Mouse (Mus musculus): ENCODE data around the gene Sorcs3. TPM values are rescaled to one million over a fixed set of nuclear protein-coding genes. Genes with fewer than 3 reads are reported as not detected.

Gene Sorcs3
- polyA plus RNA-seq, 1 experiment: 10.2 TPM

DNA sequence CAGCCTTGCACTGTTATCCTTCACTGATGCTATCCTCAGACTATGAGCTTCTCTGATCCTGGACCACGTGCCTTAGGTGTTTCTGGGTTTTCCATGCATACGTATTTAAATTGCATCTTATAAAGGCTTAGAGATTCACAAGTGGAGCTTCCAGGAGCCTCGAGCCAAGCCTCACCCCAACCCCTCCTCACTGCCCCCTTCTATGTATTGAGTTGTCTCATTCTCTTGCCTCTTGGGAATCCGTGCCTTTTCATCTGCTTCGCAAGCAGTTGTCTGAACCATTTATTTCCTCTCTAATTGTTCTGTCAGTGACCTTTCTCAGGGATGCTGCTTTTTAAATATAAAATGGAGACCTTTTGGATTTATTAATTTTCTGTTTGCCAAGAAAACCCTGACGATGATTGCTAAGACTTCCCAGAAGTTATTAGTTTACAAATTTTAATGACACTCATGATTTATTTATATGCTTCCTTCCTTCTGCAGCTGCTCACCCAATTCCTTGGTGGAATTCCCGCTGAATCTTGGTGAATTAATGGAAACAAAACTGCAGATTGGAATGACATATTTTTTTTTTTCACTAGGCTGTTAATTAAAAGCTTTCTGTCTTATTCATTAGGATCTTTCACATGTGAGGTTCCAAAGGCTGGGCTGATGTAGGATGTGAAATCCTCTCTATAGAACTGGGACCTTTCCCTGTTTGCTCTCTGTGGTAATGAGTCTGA, 199.1 kb downstream of the Sorcs3 start:
- Histone ChIP-seq H3K4me3 (replicated peaks; ENCODE audit: insufficient read depth, low read depth, low read length) (no peak overlapping the region), H3K27me3 (ENCODE audit: control insufficient read depth, insufficient read depth, low read length) (no peaks in the 10 kb centered on the region), H3K27ac (ENCODE audit: insufficient read depth, low read length) (no peak overlapping the region), H3K4me1 (ENCODE audit: control insufficient read depth, insufficient read depth, low read length) (no peaks in the 10 kb centered on the region)
- TF ChIP-seq POLR2A (IDR thresholded peaks at IDR 0.05; ENCODE audit: borderline replicate concordance, insufficient read depth, low read length) (no peak), CTCF (IDR thresholded peaks at IDR 0.05; ENCODE audit: borderline replicate concordance, insufficient read depth, low read depth, low read length) (no peak)
- DNase-seq: no peak
- 16% methylated on average over 7 of the region's 7 CpGs for WGBS

DNA sequence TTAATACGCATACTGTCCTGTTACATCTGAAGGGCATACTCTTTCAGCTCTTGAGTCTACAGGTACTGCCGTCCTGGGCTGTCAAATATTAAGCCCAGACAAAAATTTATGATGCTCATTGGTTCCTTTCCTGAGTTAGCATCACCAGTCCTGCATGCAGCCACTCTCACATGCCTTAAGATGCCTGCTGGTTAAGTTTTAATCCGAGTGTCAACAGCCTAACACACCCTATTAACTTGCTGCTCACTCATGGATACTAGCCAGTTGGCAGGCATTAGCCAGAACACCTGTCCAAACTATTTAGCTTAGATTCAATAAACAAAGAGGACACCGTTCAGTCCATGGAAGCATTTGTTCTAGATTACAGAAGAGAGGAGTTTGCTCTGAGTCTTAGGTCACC, 202.4 kb downstream of the Sorcs3 start:
- DNase-seq: no peak
- no peak overlapping the region for H3K27ac ChIP-seq (ENCODE audit: insufficient read depth, low read length)
- 49% methylated on average over 4 of the region's 4 CpGs for WGBS
- no peak overlapping the region for H3K4me3 ChIP-seq (replicated peaks; ENCODE audit: insufficient read depth, low read depth, low read length)
- no peaks in the 10 kb centered on the region; the same call in 1 of the 2 replicates for H3K27me3 ChIP-seq (ENCODE audit: control insufficient read depth, insufficient read depth, low read length)
- no peaks in the 10 kb centered on the region for H3K4me1 ChIP-seq (ENCODE audit: control insufficient read depth, insufficient read depth, low read length)
- no peak for TF ChIP-seq POLR2A (IDR thresholded peaks at IDR 0.05; ENCODE audit: borderline replicate concordance, insufficient read depth, low read length)

DNA sequence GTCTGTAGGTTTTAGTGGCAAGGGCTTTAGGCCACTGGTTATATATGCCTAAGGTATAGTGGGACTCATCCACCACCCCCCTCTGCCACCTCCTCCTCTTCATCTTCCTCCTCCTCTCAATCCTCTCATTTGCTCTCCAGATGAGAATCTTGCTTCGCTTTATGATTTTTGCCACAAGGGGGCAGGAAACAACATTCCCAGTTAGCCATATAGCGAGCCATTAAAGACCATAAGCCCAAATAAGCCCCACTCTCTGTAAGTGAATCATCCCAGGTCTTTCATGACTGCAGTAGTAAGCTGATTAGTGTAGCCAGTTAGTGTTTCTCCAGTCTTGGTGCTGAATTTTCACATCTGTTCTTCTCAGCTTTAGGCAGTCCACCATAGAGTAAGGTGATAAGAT, 205.5 kb downstream of the Sorcs3 start:
- Histone ChIP-seq H3K4me1 (ENCODE audit: control insufficient read depth, insufficient read depth, low read length) (no peaks in the 10 kb centered on the region), H3K27me3 (ENCODE audit: control insufficient read depth, insufficient read depth, low read length) (no peaks in the 10 kb centered on the region; the same call in 1 of the 2 replicates), H3K27ac (ENCODE audit: insufficient read depth, low read length) (no peak overlapping the region), H3K4me3 (replicated peaks; ENCODE audit: insufficient read depth, low read depth, low read length) (no peak overlapping the region)
- no peak for TF ChIP-seq POLR2A (IDR thresholded peaks at IDR 0.05; ENCODE audit: borderline replicate concordance, insufficient read depth, low read length)
- TF ChIP-seq CTCF (IDR thresholded peaks at IDR 0.05; ENCODE audit: borderline replicate concordance, insufficient read depth, low read depth, low read length): no peak
- no peak for DNase-seq
- 48% methylated on average over 2 of the region's 2 CpGs for WGBS

DNA sequence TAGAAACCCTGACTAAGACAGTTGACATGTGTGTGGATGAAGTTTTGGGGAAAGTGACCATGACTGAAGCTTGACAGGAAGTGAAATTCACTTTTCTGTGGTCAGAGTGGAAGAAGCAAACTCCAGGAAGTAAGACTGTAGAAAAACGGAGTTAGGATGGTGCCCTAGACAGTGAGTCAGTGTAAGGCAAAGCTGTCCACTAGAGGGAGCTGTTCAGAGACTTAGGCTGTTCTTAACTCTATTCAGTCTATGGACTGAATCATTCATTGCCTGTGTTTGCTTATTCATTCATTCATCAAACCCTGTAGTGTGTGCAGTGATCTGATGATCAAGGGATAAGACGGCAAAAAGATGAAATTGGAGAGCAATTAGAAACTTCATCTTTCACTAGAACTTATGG, 208.0 kb downstream of the Sorcs3 start:
- Histone ChIP-seq H3K4me3 (replicated peaks; ENCODE audit: insufficient read depth, low read depth, low read length) (no peak overlapping the region), H3K4me1 (ENCODE audit: control insufficient read depth, insufficient read depth, low read length) (no peaks in the 10 kb centered on the region), H3K27ac (ENCODE audit: insufficient read depth, low read length) (no peak overlapping the region), H3K27me3 (ENCODE audit: control insufficient read depth, insufficient read depth, low read length) (no peaks in the 10 kb centered on the region; the same call in 1 of the 2 replicates)
- TF ChIP-seq POLR2A (IDR thresholded peaks at IDR 0.05; ENCODE audit: borderline replicate concordance, insufficient read depth, low read length) (no peak), CTCF (IDR thresholded peaks at IDR 0.05; ENCODE audit: borderline replicate concordance, insufficient read depth, low read depth, low read length) (no peak)
- DNase-seq: no peak
- 57% methylated on average over 2 of the region's 2 CpGs for WGBS

DNA sequence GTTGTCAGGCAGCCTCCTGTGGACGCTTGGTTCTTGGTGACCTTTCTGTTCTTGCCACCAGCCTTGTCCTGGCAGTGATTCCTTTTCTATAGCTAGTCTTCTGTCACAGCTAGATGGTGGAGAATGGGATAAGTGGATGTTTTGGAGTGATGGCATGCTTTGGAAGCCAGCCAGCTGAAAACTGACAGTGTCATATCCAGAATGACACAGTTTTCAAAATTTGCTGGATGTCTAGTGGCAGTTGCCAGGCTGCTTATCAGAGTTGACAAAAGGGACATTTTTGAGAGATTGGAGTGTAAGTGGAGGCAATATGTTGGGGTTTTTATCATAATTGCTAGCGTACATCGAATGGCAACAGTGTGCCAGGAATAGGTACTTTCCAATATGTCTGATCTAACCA, 212.5 kb downstream of the Sorcs3 start:
- 60% methylated on average over 3 of the region's 3 CpGs for WGBS
- Histone ChIP-seq H3K27me3 (ENCODE audit: control insufficient read depth, insufficient read depth, low read length) (no peaks in the 10 kb centered on the region), H3K4me3 (replicated peaks; ENCODE audit: insufficient read depth, low read depth, low read length) (no peak overlapping the region), H3K4me1 (ENCODE audit: control insufficient read depth, insufficient read depth, low read length) (no peaks in the 10 kb centered on the region), H3K27ac (ENCODE audit: insufficient read depth, low read length) (no peak overlapping the region)
- TF ChIP-seq POLR2A (IDR thresholded peaks at IDR 0.05; ENCODE audit: borderline replicate concordance, insufficient read depth, low read length): no peak
- TF ChIP-seq CTCF (IDR thresholded peaks at IDR 0.05; ENCODE audit: borderline replicate concordance, insufficient read depth, low read depth, low read length): no peak
- DNase-seq: no peak

- Histone ChIP-seq H3K27me3 (ENCODE audit: control insufficient read depth, insufficient read depth, low read length) (no peaks in the 10 kb centered on the region), H3K4me1 (ENCODE audit: control insufficient read depth, insufficient read depth, low read length) (no peaks in the 10 kb centered on the region), H3K27ac (ENCODE audit: insufficient read depth, low read length) (no peak overlapping the region), H3K4me3 (replicated peaks; ENCODE audit: insufficient read depth, low read depth, low read length) (no peak overlapping the region)
- WGBS: 80% methylated on average over 4 of the region's 4 CpGs
- DNase-seq: no peak
- TF ChIP-seq POLR2A (IDR thresholded peaks at IDR 0.05; ENCODE audit: borderline replicate concordance, insufficient read depth, low read length) (no peak), CTCF (IDR thresholded peaks at IDR 0.05; ENCODE audit: borderline replicate concordance, insufficient read depth, low read depth, low read length) (no peak)
Measured at GRCm38 (mm10) chr19:48429263-48429662, 223.4 kb downstream of the Sorcs3 start.

GRCm38 (mm10) chr19:48429755-48430154, 223.9 kb downstream of the Sorcs3 start:
- H3K4me3 ChIP-seq (replicated peaks; ENCODE audit: insufficient read depth, low read depth, low read length): no peak overlapping the region
- H3K27me3 ChIP-seq (ENCODE audit: control insufficient read depth, insufficient read depth, low read length): no peaks in the 10 kb centered on the region
- DNase-seq: no peak
- 22% methylated on average over 2 of the region's 2 CpGs for WGBS
- H3K4me1 ChIP-seq (ENCODE audit: control insufficient read depth, insufficient read depth, low read length): no peaks in the 10 kb centered on the region
- no peak overlapping the region for H3K27ac ChIP-seq (ENCODE audit: insufficient read depth, low read length)
- TF ChIP-seq POLR2A (IDR thresholded peaks at IDR 0.05; ENCODE audit: borderline replicate concordance, insufficient read depth, low read length) (no peak), CTCF (IDR thresholded peaks at IDR 0.05; ENCODE audit: borderline replicate concordance, insufficient read depth, low read depth, low read length) (no peak)

GRCm38 (mm10) chr19:48430328-48430727, 224.5 kb downstream of the Sorcs3 start:
- TF ChIP-seq POLR2A (IDR thresholded peaks at IDR 0.05; ENCODE audit: borderline replicate concordance, insufficient read depth, low read length): no peak
- no peak for TF ChIP-seq CTCF (IDR thresholded peaks at IDR 0.05; ENCODE audit: borderline replicate concordance, insufficient read depth, low read depth, low read length)
- no peak for DNase-seq
- 90% methylated on average over 5 of the region's 5 CpGs for WGBS
- no peaks in the 10 kb centered on the region for H3K27me3 ChIP-seq (ENCODE audit: control insufficient read depth, insufficient read depth, low read length)
- no peak overlapping the region for H3K4me3 ChIP-seq (replicated peaks; ENCODE audit: insufficient read depth, low read depth, low read length)
- H3K4me1 ChIP-seq (ENCODE audit: control insufficient read depth, insufficient read depth, low read length): no peaks in the 10 kb centered on the region
- H3K27ac ChIP-seq (ENCODE audit: insufficient read depth, low read length): no peak overlapping the region
